Mouse (Mus musculus): Measurements from ENCODE around the gene Mef2d.

The Mef2d gene

GRCm38 (mm10) chr3:88207451-88208100 is 65.4 kb downstream of the Mef2d start:
- no peak for DNase-seq (ENCODE audit: low spot score in 2 of 2)

GRCm38 (mm10) chr3:88208226-88208720 is 66.1 kb downstream of the Mef2d start:
- DNase-seq (ENCODE audit: low spot score in 2 of 2) = no peak

- DNase-seq (ENCODE audit: low spot score in 2 of 2) = no peak
Observed at GRCm38 (mm10) chr3:88209306-88209705, 67.1 kb downstream of the Mef2d start.

- DNase-seq (ENCODE audit: low spot score in 2 of 2) = no peak
Observed at GRCm38 (mm10) chr3:88210121-88210520, 67.9 kb downstream of the Mef2d start.

- no peak for DNase-seq (ENCODE audit: low spot score in 2 of 2)
Observed at GRCm38 (mm10) chr3:88210918-88211317, 68.7 kb downstream of the Mef2d start.

- DNase-seq (ENCODE audit: low spot score in 2 of 2) = no peak
Observed at GRCm38 (mm10) chr3:88212356-88212755, 70.2 kb downstream of the Mef2d start.

GRCm38 (mm10) chr3:88213019-88213418 is 70.8 kb downstream of the Mef2d start:
- no peak for DNase-seq (ENCODE audit: low spot score in 2 of 2)

- DNase-seq (ENCODE audit: low spot score in 2 of 2) = no peak
Observed at GRCm38 (mm10) chr3:88214197-88214938, 72.2 kb downstream of the Mef2d start.

GRCm38 (mm10) chr3:88214971-88215552 is 72.9 kb downstream of the Mef2d start:
- no peak for DNase-seq (ENCODE audit: low spot score in 2 of 2)

- DNase-seq (ENCODE audit: low spot score in 2 of 2) = no peak
Observed at GRCm38 (mm10) chr3:88215553-88216004, 73.4 kb downstream of the Mef2d start.

GRCm38 (mm10) chr3:88216116-88216515 is 73.9 kb downstream of the Mef2d start:
- no peak for DNase-seq (ENCODE audit: low spot score in 2 of 2)

GRCm38 (mm10) chr3:88216534-88217326 is 74.6 kb downstream of the Mef2d start:
- DNase-seq (ENCODE audit: low spot score in 2 of 2) = no peak

GRCm38 (mm10) chr3:88217679-88218078 is 75.5 kb downstream of the Mef2d start:
- DNase-seq (ENCODE audit: low spot score in 2 of 2) = no peak

GRCm38 (mm10) chr3:88219940-88220339 is 77.8 kb downstream of the Mef2d start:
- no peak for DNase-seq (ENCODE audit: low spot score in 2 of 2)

GRCm38 (mm10) chr3:88220842-88221241 is 78.7 kb downstream of the Mef2d start:
- DNase-seq (ENCODE audit: low spot score in 2 of 2) = peak in 1 of 2 experiments; percentile 69
